Mouse (Mus musculus) brain, embryonic 18.5 days (tissue): ENCODE data around the gene Mical2.
A peak's percentile ranks its signal among the peaks of the same experiment; 100 is the strongest.

Source experiments
- DNase-seq: peaks from one replicate; pipeline ENCODE4 v3.0.0-alpha.2; 2012; ENCODE audit warnings: low read depth, low spot score

Gene Mical2

GRCm38 (mm10) chr7:112208323-112209167 lies 17.1 kb upstream of the Mical2 start:
- DNase-seq, result no peak

- DNase-seq, result no peak
Observed at GRCm38 (mm10) chr7:112209621-112210020, 16.0 kb upstream of the Mical2 start.

- no peak for DNase-seq
Observed at GRCm38 (mm10) chr7:112212921-112213721, 12.5 kb upstream of the Mical2 start.

GRCm38 (mm10) chr7:112215871-112216270 lies 9.8 kb upstream of the Mical2 start:
- no peak for DNase-seq

GRCm38 (mm10) chr7:112216720-112217119 lies 8.9 kb upstream of the Mical2 start:
- DNase-seq, result no peak

GRCm38 (mm10) chr7:112217208-112217607 lies 8.4 kb upstream of the Mical2 start:
- DNase-seq, result no peak

- DNase-seq, result no peak
Observed at GRCm38 (mm10) chr7:112222733-112223524, 2.7 kb upstream of the Mical2 start.

- no peak for DNase-seq
Observed at GRCm38 (mm10) chr7:112224854-112225253, 802 bp upstream of the Mical2 start.

- no peak for DNase-seq
Observed at GRCm38 (mm10) chr7:112226446-112227265, 1.0 kb downstream of the Mical2 start.

- no peak for DNase-seq
Observed at GRCm38 (mm10) chr7:112227266-112227562, 1.6 kb downstream of the Mical2 start.

GRCm38 (mm10) chr7:112228827-112229498 lies 3.3 kb downstream of the Mical2 start:
- no peak for DNase-seq

- no peak for DNase-seq
Observed at GRCm38 (mm10) chr7:112231731-112232130, 6.1 kb downstream of the Mical2 start.

- peak; percentile 67 for DNase-seq
Observed at GRCm38 (mm10) chr7:112233345-112234005, 7.8 kb downstream of the Mical2 start.

GRCm38 (mm10) chr7:112234410-112234809 lies 8.8 kb downstream of the Mical2 start:
- no peak for DNase-seq

- DNase-seq, result no peak
Observed at GRCm38 (mm10) chr7:112235493-112235892, 9.8 kb downstream of the Mical2 start.

GRCm38 (mm10) chr7:112237211-112237610 lies 11.6 kb downstream of the Mical2 start:
- no peak for DNase-seq

- DNase-seq, result no peak
Observed at GRCm38 (mm10) chr7:112237868-112238267, 12.2 kb downstream of the Mical2 start.

GRCm38 (mm10) chr7:112238768-112239728 lies 13.4 kb downstream of the Mical2 start:
- DNase-seq, result no peak

GRCm38 (mm10) chr7:112240748-112241147 lies 15.1 kb downstream of the Mical2 start:
- DNase-seq, result no peak
